Mouse (Mus musculus): ENCODE data around the gene Vnn1. TPM values are rescaled to one million over a fixed set of nuclear protein-coding genes. Genes with fewer than 3 reads are reported as not detected.

Vnn1 gene
- polyA plus RNA-seq, 1 experiment = not detected

- no peak overlapping the region for H3K27ac ChIP-seq (ENCODE audit: insufficient read depth, low read depth, low read length)
- no peak overlapping the region for H3K4me3 ChIP-seq (ENCODE audit: insufficient read depth, low read length)
- H3K4me1 ChIP-seq (ENCODE audit: control insufficient read depth, insufficient read depth, low read length) = peaks cover 2% of the 10 kb centered on the region
- no peak for TF ChIP-seq POLR2A (IDR thresholded peaks at IDR 0.05; ENCODE audit: borderline replicate concordance, low read depth, low read length)
- TF ChIP-seq CTCF (IDR thresholded peaks at IDR 0.05; ENCODE audit: low read depth, low read length) = no peak
Observed at GRCm38 (mm10) chr10:23951714-23952113, 57.2 kb downstream of the Vnn1 start.

Other genes starting within 250 kb of the Vnn1 start
- gene Rps12, start 107.4 kb upstream of the Vnn1 start, polyA plus RNA-seq (2012; ENCODE audit: insufficient read depth, insufficient read length, missing spikeins) = 182 and 264 TPM in 2 replicates
- gene Slc18b1, start 97.7 kb upstream of the Vnn1 start, polyA plus RNA-seq (2012; ENCODE audit: insufficient read depth, insufficient read length, missing spikeins) = 1.0 and 6.7 TPM in 2 replicates
- gene Vnn3, start 43.2 kb upstream of the Vnn1 start, polyA plus RNA-seq (2012; ENCODE audit: insufficient read depth, insufficient read length, missing spikeins) = 1.8 TPM in 2 replicates
- not detected in 2 replicates for gene Taar1, start 25.7 kb downstream of the Vnn1 start, polyA plus RNA-seq (2012; ENCODE audit: insufficient read depth, insufficient read length, missing spikeins)
- not detected in 2 replicates for gene Taar2, start 43.9 kb downstream of the Vnn1 start, polyA plus RNA-seq (2012; ENCODE audit: insufficient read depth, insufficient read length, missing spikeins)
- not detected in 2 replicates for gene Taar3, start 54.9 kb downstream of the Vnn1 start, polyA plus RNA-seq (2012; ENCODE audit: insufficient read depth, insufficient read length, missing spikeins)
- not detected in 2 replicates for gene Taar4, start 65.8 kb downstream of the Vnn1 start, polyA plus RNA-seq (2012; ENCODE audit: insufficient read depth, insufficient read length, missing spikeins)
- gene Taar5, start 76.0 kb downstream of the Vnn1 start, polyA plus RNA-seq (2012; ENCODE audit: insufficient read depth, insufficient read length, missing spikeins) = not detected in 2 replicates
- gene Taar6, start 91.0 kb downstream of the Vnn1 start, polyA plus RNA-seq (2012; ENCODE audit: insufficient read depth, insufficient read length, missing spikeins) = not detected in 2 replicates
- gene Taar7a, start 98.8 kb downstream of the Vnn1 start, polyA plus RNA-seq (2012; ENCODE audit: insufficient read depth, insufficient read length, missing spikeins) = not detected in 2 replicates
- not detected in 2 replicates for gene Taar7b, start 105.3 kb downstream of the Vnn1 start, polyA plus RNA-seq (2012; ENCODE audit: insufficient read depth, insufficient read length, missing spikeins)
- gene Taar7d, start 132.5 kb downstream of the Vnn1 start, polyA plus RNA-seq (2012; ENCODE audit: insufficient read depth, insufficient read length, missing spikeins) = not detected in 2 replicates
- gene Taar7e, start 142.9 kb downstream of the Vnn1 start, polyA plus RNA-seq (2012; ENCODE audit: insufficient read depth, insufficient read length, missing spikeins) = not detected in 2 replicates
- gene Taar7f, start 154.8 kb downstream of the Vnn1 start, polyA plus RNA-seq (2012; ENCODE audit: insufficient read depth, insufficient read length, missing spikeins) = not detected in 2 replicates
- not detected in 2 replicates for gene Taar8a, start 181.8 kb downstream of the Vnn1 start, polyA plus RNA-seq (2012; ENCODE audit: insufficient read depth, insufficient read length, missing spikeins)
- gene Taar8b, start 197.6 kb downstream of the Vnn1 start, polyA plus RNA-seq (2012; ENCODE audit: insufficient read depth, insufficient read length, missing spikeins) = not detected in 2 replicates
- gene Taar8c, start 207.2 kb downstream of the Vnn1 start, polyA plus RNA-seq (2012; ENCODE audit: insufficient read depth, insufficient read length, missing spikeins) = not detected in 2 replicates
- not detected in 2 replicates for gene Taar9, start 214.8 kb downstream of the Vnn1 start, polyA plus RNA-seq (2012; ENCODE audit: insufficient read depth, insufficient read length, missing spikeins)

Measured in bone marrow macrophage, adult 2 months (primary cell).